Mouse (Mus musculus): ENCODE data around the gene Kcna2.

Gene Kcna2

GRCm38 (mm10) chr3:107103041-107103440, 2.1 kb downstream of the Kcna2 start:
- DNase-seq = no peak

- no peak for DNase-seq
Observed at GRCm38 (mm10) chr3:107103462-107103861, 2.5 kb downstream of the Kcna2 start.

GRCm38 (mm10) chr3:107105986-107106385, 5.0 kb downstream of the Kcna2 start:
- no peak for DNase-seq

GRCm38 (mm10) chr3:107112498-107112897, 11.6 kb downstream of the Kcna2 start:
- no peak for DNase-seq

- no peak for DNase-seq
Observed at GRCm38 (mm10) chr3:107112932-107113659, 12.2 kb downstream of the Kcna2 start.

GRCm38 (mm10) chr3:107113771-107114737, 13.1 kb downstream of the Kcna2 start:
- DNase-seq = peak; percentile 29 to 41

DNA sequence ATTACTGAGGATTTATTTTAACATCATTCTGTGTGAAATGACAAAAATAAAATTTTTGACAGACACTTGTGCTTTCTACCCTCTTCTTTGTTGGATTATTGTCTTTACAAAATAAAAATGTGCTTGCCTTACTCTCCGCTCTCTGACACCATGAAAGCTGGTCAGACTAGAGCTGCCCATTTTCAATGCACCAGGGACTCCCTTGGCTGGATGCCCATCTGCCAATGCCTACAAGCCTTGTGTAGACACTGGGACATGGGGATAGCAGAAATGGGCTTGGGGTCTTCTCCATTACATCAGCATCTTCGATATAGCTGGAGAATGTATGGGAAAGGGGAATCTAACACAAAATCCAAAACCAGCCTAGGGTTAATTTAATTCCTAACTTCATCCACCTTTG, 14.0 kb downstream of the Kcna2 start:
- DNase-seq = no peak

GRCm38 (mm10) chr3:107115746-107116145, 14.8 kb downstream of the Kcna2 start:
- no peak for DNase-seq

GRCm38 (mm10) chr3:107119864-107120564, 19.1 kb downstream of the Kcna2 start:
- DNase-seq = no peak

GRCm38 (mm10) chr3:107122306-107122705, 21.4 kb downstream of the Kcna2 start:
- DNase-seq = peak; percentile 49 to 56

GRCm38 (mm10) chr3:107127667-107128066, 26.7 kb downstream of the Kcna2 start:
- DNase-seq = no peak

GRCm38 (mm10) chr3:107128421-107128820, 27.5 kb downstream of the Kcna2 start:
- peak in 1 of 2 experiments; percentile 17 for DNase-seq

DNA sequence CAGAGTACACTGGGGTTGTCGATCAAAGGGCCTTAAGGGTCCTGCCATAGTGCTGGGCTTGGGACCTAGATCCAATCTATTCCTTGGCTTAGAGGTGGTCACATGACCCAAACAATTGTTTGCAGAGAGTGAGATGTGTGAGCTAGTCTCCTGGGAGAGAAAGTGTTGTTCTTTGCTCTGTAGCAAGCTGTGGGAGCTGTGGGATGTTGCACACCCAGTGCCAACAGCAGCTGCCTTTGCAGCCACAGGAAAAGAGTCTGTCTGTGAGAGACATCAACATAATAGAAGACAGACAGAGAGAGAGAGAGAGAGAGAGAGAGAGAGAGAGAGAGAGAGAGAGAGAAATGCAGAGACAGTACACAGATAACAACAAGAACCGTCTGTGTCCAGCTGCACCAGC, 28.3 kb downstream of the Kcna2 start:
- DNase-seq = no peak

- peak; percentile 19 to 30 for DNase-seq
Observed at GRCm38 (mm10) chr3:107130661-107131326, 29.8 kb downstream of the Kcna2 start.

GRCm38 (mm10) chr3:107131846-107132245, 30.9 kb downstream of the Kcna2 start:
- no peak for DNase-seq

- no peak for DNase-seq
Observed at GRCm38 (mm10) chr3:107132651-107133050, 31.7 kb downstream of the Kcna2 start.

GRCm38 (mm10) chr3:107134457-107134856, 33.5 kb downstream of the Kcna2 start:
- DNase-seq = no peak

DNA sequence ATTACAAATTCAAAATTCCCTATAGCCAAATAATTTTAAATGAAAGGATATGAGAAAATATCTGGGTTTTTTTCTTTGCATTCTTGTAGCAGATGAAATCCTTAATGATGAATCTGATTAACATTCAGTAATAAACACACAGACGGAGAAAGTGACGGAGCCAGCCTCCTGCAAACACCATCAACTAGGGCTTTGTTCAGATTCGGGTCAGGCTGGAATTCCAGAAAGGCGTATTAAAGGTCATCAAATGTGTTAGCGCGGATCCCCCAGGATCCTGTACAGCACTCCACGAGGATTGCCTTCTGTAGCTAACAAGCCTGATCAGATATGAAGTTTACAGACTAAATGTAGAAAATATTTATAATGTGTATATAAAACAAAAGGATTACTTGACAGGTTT, 46.2 kb downstream of the Kcna2 start:
- DNase-seq = no peak

- DNase-seq = peak; percentile 26 to 39
Observed at GRCm38 (mm10) chr3:107149006-107149405, 48.1 kb downstream of the Kcna2 start.

- no peak for DNase-seq
Observed at GRCm38 (mm10) chr3:107150469-107150868, 49.5 kb downstream of the Kcna2 start.

GRCm38 (mm10) chr3:107150872-107151540, 50.1 kb downstream of the Kcna2 start:
- DNase-seq = no peak
